ENCODE assay signal across 16 mouse cellular contexts in the genomic region with DNA sequence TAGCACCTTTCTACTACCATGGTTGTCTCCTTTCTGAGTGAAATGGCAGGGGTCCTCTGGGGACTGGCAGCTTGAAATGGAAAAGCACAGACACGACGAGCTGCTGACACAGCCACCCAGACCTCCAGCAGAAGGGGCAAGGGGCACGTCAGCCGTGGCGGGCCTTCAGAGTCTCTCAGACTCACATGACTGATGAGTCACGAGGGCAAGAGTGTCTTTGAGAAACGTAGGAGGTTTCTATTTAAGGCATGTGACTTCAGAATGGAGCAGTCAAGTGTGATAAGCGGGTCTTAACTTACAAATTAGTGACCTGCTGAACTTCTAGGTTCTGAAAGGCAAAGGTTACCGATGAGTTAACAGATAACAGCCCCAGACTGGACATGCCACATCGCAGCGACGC. TPM values are rescaled to one million over a fixed set of nuclear protein-coding genes. Genes with fewer than 3 reads are reported as not detected.
A peak's percentile ranks its signal among the peaks of the same experiment; 100 is the strongest.
DNase-seq lines count a peak whose midpoint lies in the region; ATAC-seq and TF ChIP-seq lines count a peak whose summit lies in the region.
"Had no signal": no experiment of that assay in that cellular context is flagged by ENCODE, and none has a peak within 500 bp of the region (broad histone marks: within the 10 kb centered on the region; RNA-seq: fewer than 3 reads in every experiment).

No protein-coding gene starts in this region.

- no peak overlapping the region for H3K9ac ChIP-seq in heart, postnatal 0 days (replicated peaks; ENCODE audit: low read depth, low read length)
- no peak overlapping the region for H3K9ac ChIP-seq in MEL (ENCODE audit: control insufficient read depth, low read depth, low read length, poor library complexity, severe bottlenecking)
- H3K9ac ChIP-seq in kidney, embryonic 16.5 days (replicated peaks; ENCODE audit: low read length): no peak overlapping the region
- H3K9ac ChIP-seq: embryonic facial prominence, embryonic 15.5 days; limb, embryonic 13.5 days had no signal

- peak; percentile 57; the same call in 1 of the 2 replicates for ATAC-seq in heart, postnatal 0 days (ENCODE audit: insufficient read depth, low read depth)
- 0 out of 2 replicates have a peak, but pooled peaks have one; percentile 21 for ATAC-seq in kidney, embryonic 16.5 days (ENCODE audit: low FRiP score, low TSS enrichment)

- 21% methylated on average over 12 of the region's 12 CpGs for WGBS in heart, postnatal 0 days
- WGBS in kidney, embryonic 16.5 days: 27% methylated on average over 12 of the region's 12 CpGs

- H3K27ac ChIP-seq in heart, postnatal 0 days (ENCODE audit: low read depth): no peak overlapping the region
- H3K27ac ChIP-seq in MEL (ENCODE audit: control insufficient read depth, low read depth, low read length): no peak overlapping the region
- 0 out of 2 replicates have a peak overlapping the region, but pooled peaks have one; percentile 1 for H3K27ac ChIP-seq in kidney, embryonic 16.5 days (ENCODE audit: low read length)
- H3K27ac ChIP-seq: embryonic facial prominence, embryonic 15.5 days; gastrocnemius, adult 2 months; limb, embryonic 13.5 days had no signal

- no peak overlapping the region for H3K4me3 ChIP-seq in heart, postnatal 0 days (ENCODE audit: low read depth, low read length)
- no peak overlapping the region for H3K4me3 ChIP-seq in MEL (ENCODE audit: control insufficient read depth in 1 of 2, insufficient read depth in 1 of 2, low read depth in 2 of 2, low read length in 2 of 2)
- no peak overlapping the region for H3K4me3 ChIP-seq in kidney, embryonic 16.5 days (ENCODE audit: low read length)
- H3K4me3 ChIP-seq: embryonic facial prominence, embryonic 15.5 days; gastrocnemius, adult 2 months; limb, embryonic 13.5 days had no signal

- H3K4me1 ChIP-seq in heart, postnatal 0 days (ENCODE audit: control insufficient read depth, insufficient read depth): peaks cover 15% of the 10 kb centered on the region; the same call in 1 of the 2 replicates
- no peaks in the 10 kb centered on the region for H3K4me1 ChIP-seq in MEL (ENCODE audit: control insufficient read depth in 1 of 2, insufficient read depth in 2 of 2, low read length in 2 of 2)
- H3K4me1 ChIP-seq in kidney, embryonic 16.5 days (ENCODE audit: insufficient read depth, low read length): peaks cover 23% of the 10 kb centered on the region
- H3K4me1 ChIP-seq: embryonic facial prominence, embryonic 15.5 days had no signal

- no peak for DNase-seq in heart, postnatal 0 days (ENCODE audit: low spot score)
- no peak for DNase-seq in heart, postnatal 36 days
- DNase-seq in MEL (ENCODE audit: low read depth, low spot score): no peak
- peak; percentile 70 for DNase-seq in embryo, embryonic 10 days (ENCODE audit: low spot score)
- DNase-seq in left cerebral cortex, postnatal 14 days (ENCODE audit: low spot score in 2 of 2): no peak
- DNase-seq in urinary bladder, postnatal 4 days (ENCODE audit: low spot score in 2 of 2): no peak
- no peak for DNase-seq in cerebellum, postnatal 4 days (ENCODE audit: low spot score in 2 of 2)
- DNase-seq: adrenal gland, postnatal 14 days; cerebellum, adult 2 months; gastrocnemius, adult 2 months; lung, postnatal 36 days; thymus, postnatal 25 days had no signal

- TF ChIP-seq CTCF in heart, postnatal 0 days (IDR thresholded peaks at IDR 0.05; ENCODE audit: low read depth): no peak
- TF ChIP-seq CTCF in MEL (IDR thresholded peaks at IDR 0.05 in 2 of 3, conservative IDR thresholded peaks at IDR 0.05 in 1 of 3; ENCODE audit: control insufficient read depth in 1 of 3, insufficient read depth in 1 of 3, low read depth in 2 of 3, low read length in 3 of 3, poor library complexity in 1 of 3, severe bottlenecking in 1 of 3): no peak

- H3K27me3 ChIP-seq in heart, postnatal 0 days (ENCODE audit: control insufficient read depth, insufficient read depth, low read length): no peaks in the 10 kb centered on the region
- peaks cover 0 to 1% of the 10 kb centered on the region in 2 experiments; a peak in 2 of 4 replicates for H3K27me3 ChIP-seq in MEL (ENCODE audit: control insufficient read depth in 1 of 2, insufficient read depth in 2 of 2, low read length in 2 of 2)
- H3K27me3 ChIP-seq in kidney, embryonic 16.5 days (ENCODE audit: insufficient read depth, low read length): no peaks in the 10 kb centered on the region
- H3K27me3 ChIP-seq: embryonic facial prominence, embryonic 15.5 days had no signal

- no peaks in the 10 kb centered on the region for H3K9me3 ChIP-seq in heart, postnatal 0 days (replicated peaks; ENCODE audit: control insufficient read depth, low read length)
- no peaks in the 10 kb centered on the region for H3K9me3 ChIP-seq in MEL (replicated peaks; ENCODE audit: insufficient read depth, low read length)
- H3K9me3 ChIP-seq in kidney, embryonic 16.5 days (ENCODE audit: low read length): no peaks in the 10 kb centered on the region
- H3K9me3 ChIP-seq: embryonic facial prominence, embryonic 15.5 days; G1E; limb, embryonic 13.5 days had no signal

- no peaks in the 10 kb centered on the region for H3K36me3 ChIP-seq in heart, postnatal 0 days (replicated peaks; ENCODE audit: control insufficient read depth, insufficient read depth, low read length)
- no peaks in the 10 kb centered on the region for H3K36me3 ChIP-seq in MEL (ENCODE audit: control insufficient read depth in 1 of 2, insufficient read depth in 2 of 2, low read length in 2 of 2)
- no peaks in the 10 kb centered on the region for H3K36me3 ChIP-seq in kidney, embryonic 16.5 days (ENCODE audit: insufficient read depth, low read length)
- H3K36me3 ChIP-seq: embryonic facial prominence, embryonic 15.5 days; G1E; limb, embryonic 13.5 days had no signal

- intact Hi-C loops in heart, postnatal 36 days (cut with DNase I): no loop called here
- intact Hi-C loops in left cerebral cortex, postnatal 14 days (cut with DNase I): no loop called here

- TF ChIP-seq EP300 in heart, postnatal 0 days (IDR thresholded peaks at IDR 0.05; ENCODE audit: low read depth): no peak
- TF ChIP-seq EP300 in MEL (IDR thresholded peaks at IDR 0.05; ENCODE audit: low read depth in 1 of 2, low read length in 2 of 2): no peak

- TF ChIP-seq RAD21 in MEL (IDR thresholded peaks at IDR 0.05; ENCODE audit: low read depth, low read length): no peak

- no peak for TF ChIP-seq POLR2A in MEL (IDR thresholded peaks at IDR 0.05; ENCODE audit: control insufficient read depth in 1 of 2, insufficient read depth in 1 of 2, low read depth in 1 of 2, low read length in 2 of 2, poor library complexity in 1 of 2)

- H3K4me2 ChIP-seq in heart, postnatal 0 days (ENCODE audit: low read depth, low read length): no peak overlapping the region
- H3K4me2 ChIP-seq in kidney, embryonic 16.5 days (replicated peaks; ENCODE audit: low read depth, low read length): no peak overlapping the region
- H3K4me2 ChIP-seq: embryonic facial prominence, embryonic 15.5 days; limb, embryonic 13.5 days had no signal

- H3K79me2 ChIP-seq in MEL (ENCODE audit: control insufficient read depth, insufficient read depth, low read length, poor library complexity): no peaks in the 10 kb centered on the region

TF ChIP-seq in MEL, 35 proteins besides CTCF, POLR2A, EP300 and RAD21:
- TF ChIP-seq ZMIZ1 (IDR thresholded peaks at IDR 0.05; ENCODE audit: low read depth, low read length): no peak
- TF ChIP-seq USF1 (IDR thresholded peaks at IDR 0.05; ENCODE audit: low read depth, low read length): peak; percentile 33; the same call in 1 of the 2 replicates
TF ChIP-seq in MEL: peak in this region for 1.

RNA-seq across cellular contexts. Expression of a gene that starts 16.0 kb away (rescaled TPM):
- total RNA-seq in heart, postnatal 0 days (2014; rRNA removed; ENCODE audit: low replicate concordance): 7.3 and 9.4 TPM in 2 replicates
- polyA plus RNA-seq in heart, postnatal 0 days (2015; fragmentation: Nextera tagmentation; extraction: Ambion mirVana): 3.3 and 3.7 TPM in 2 replicates
- 1 to 10 TPM; 2.9 to 3.9 TPM for total RNA-seq in heart, postnatal 36 days (2021)
- total RNA-seq in MEL (2012; rRNA removed): not detected in 2 replicates
- polyA plus RNA-seq in MEL (2012; ENCODE audit: insufficient read depth in 1 of 2, insufficient read length in 2 of 2, low read depth in 1 of 2, low replicate concordance in 2 of 2, missing spikeins in 1 of 2): not detected
- polyA plus RNA-seq in kidney, embryonic 16.5 days (2015; fragmentation: Nextera tagmentation; extraction: Ambion mirVana): 9.6 and 10.5 TPM in 2 replicates
- 1 to 10 TPM; 2.2 to 3.5 TPM for total RNA-seq in left cerebral cortex, postnatal 14 days (2021)
- total RNA-seq: G1E had no signal
- polyA plus RNA-seq: G1E had no signal

RNA-seq across cellular contexts. Expression of a gene that starts 19.8 kb away (rescaled TPM):
- total RNA-seq in heart, postnatal 0 days (2014; rRNA removed; ENCODE audit: low replicate concordance): 0.23 and 2.6 TPM in 2 replicates
- polyA plus RNA-seq in heart, postnatal 0 days (2015; fragmentation: Nextera tagmentation; extraction: Ambion mirVana): 1.2 and 1.4 TPM in 2 replicates
- total RNA-seq in heart, postnatal 36 days (2021): 1 to 10 TPM; 2.2 to 2.8 TPM
- not detected in 2 replicates for total RNA-seq in MEL (2012; rRNA removed)
- not detected for polyA plus RNA-seq in MEL (2012; ENCODE audit: insufficient read depth in 1 of 2, insufficient read length in 2 of 2, low read depth in 1 of 2, low replicate concordance in 2 of 2, missing spikeins in 1 of 2)
- 0.53 and 0.64 TPM in 2 replicates for polyA plus RNA-seq in kidney, embryonic 16.5 days (2015; fragmentation: Nextera tagmentation; extraction: Ambion mirVana)
- under 1 TPM; 0.24 to 0.30 TPM for total RNA-seq in left cerebral cortex, postnatal 14 days (2021)
- polyA plus RNA-seq: G1E had no signal

RNA-seq across cellular contexts. Expression of a gene that starts 59.3 kb away (rescaled TPM):
- total RNA-seq in heart, postnatal 0 days (2014; rRNA removed; ENCODE audit: low replicate concordance): 22.6 and 26.7 TPM in 2 replicates
- 13.8 and 14.0 TPM in 2 replicates for polyA plus RNA-seq in heart, postnatal 0 days (2015; fragmentation: Nextera tagmentation; extraction: Ambion mirVana)
- 10 to 100 TPM; 16.2 to 20.1 TPM for total RNA-seq in heart, postnatal 36 days (2021)
- not detected in 2 replicates for total RNA-seq in MEL (2012; rRNA removed)
- not detected for polyA plus RNA-seq in MEL (2012; ENCODE audit: insufficient read depth in 1 of 2, insufficient read length in 2 of 2, low read depth in 1 of 2, low replicate concordance in 2 of 2, missing spikeins in 1 of 2)
- 14.0 and 14.4 TPM in 2 replicates for polyA plus RNA-seq in kidney, embryonic 16.5 days (2015; fragmentation: Nextera tagmentation; extraction: Ambion mirVana)
- total RNA-seq in left cerebral cortex, postnatal 14 days (2021): 10 to 100 TPM; 10.1 to 11.5 TPM

Comparison
In these comparisons a context has a peak if more than half of its experiments do, and no peak if none do; other contexts are left out.
1. RNA of a gene that starts 59.3 kb away (total RNA-seq): 22.6 to 26.7 TPM in heart, postnatal 0 days, 16.2 to 20.1 TPM in heart, postnatal 36 days and 10.1 to 11.5 TPM in left cerebral cortex, postnatal 14 days; not detected in MEL; every median in the first group is over 10 times any median in the second.